Mouse (Mus musculus): ENCODE data around the gene 1700056E22Rik.
A peak's percentile ranks its signal among the peaks of the same experiment; 100 is the strongest.

The 1700056E22Rik gene

DNA sequence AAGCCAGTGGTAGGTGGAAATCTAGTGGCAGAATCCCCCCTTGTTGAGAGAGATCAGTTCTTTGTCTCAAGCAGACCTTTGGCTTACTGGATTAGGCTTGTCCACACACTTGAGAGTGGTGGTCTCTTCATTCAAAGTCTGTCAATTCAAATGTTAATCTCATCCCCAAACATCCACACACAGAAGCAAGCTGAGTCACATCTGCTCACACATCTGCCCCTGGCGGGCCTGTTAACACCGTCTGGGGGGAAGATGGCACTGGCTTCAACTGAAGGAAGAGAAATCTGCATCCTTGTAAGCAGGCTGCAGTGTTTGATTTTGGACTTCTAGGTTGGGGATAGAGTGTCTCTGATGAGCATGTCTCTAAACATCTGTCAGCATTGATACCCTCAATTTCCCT is 10.1 kb downstream of the 1700056E22Rik start:
- no peak for DNase-seq (ENCODE audit: low spot score in 2 of 2)

- no peak for DNase-seq (ENCODE audit: low spot score in 2 of 2)
These were observed 14.4 kb downstream of the 1700056E22Rik start for GRCm38 (mm10) chr1:184019722-184020107.

- no peak for DNase-seq (ENCODE audit: low spot score in 2 of 2)
These were observed 14.9 kb downstream of the 1700056E22Rik start for GRCm38 (mm10) chr1:184019042-184019721.

DNA sequence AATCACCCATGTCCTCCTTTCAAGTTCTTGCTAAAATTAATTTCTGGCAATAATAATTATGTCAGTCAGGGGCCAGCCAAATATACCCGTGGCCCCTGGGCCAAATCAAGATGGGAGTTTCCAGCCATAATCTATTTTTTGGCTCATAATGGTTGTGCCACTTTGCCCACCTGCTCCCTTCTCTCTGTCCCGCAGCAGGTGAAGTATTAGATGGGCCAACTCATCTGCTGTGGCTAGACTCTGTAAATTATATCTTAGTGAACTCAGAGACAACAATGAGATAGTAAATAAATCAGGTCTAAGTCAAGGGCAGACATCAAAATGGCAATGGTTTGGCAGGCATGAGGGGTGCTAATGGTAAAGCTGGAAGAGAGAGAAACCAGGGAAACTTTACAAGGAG is 16.5 kb downstream of the 1700056E22Rik start:
- DNase-seq (ENCODE audit: low spot score in 2 of 2), result no peak

DNA sequence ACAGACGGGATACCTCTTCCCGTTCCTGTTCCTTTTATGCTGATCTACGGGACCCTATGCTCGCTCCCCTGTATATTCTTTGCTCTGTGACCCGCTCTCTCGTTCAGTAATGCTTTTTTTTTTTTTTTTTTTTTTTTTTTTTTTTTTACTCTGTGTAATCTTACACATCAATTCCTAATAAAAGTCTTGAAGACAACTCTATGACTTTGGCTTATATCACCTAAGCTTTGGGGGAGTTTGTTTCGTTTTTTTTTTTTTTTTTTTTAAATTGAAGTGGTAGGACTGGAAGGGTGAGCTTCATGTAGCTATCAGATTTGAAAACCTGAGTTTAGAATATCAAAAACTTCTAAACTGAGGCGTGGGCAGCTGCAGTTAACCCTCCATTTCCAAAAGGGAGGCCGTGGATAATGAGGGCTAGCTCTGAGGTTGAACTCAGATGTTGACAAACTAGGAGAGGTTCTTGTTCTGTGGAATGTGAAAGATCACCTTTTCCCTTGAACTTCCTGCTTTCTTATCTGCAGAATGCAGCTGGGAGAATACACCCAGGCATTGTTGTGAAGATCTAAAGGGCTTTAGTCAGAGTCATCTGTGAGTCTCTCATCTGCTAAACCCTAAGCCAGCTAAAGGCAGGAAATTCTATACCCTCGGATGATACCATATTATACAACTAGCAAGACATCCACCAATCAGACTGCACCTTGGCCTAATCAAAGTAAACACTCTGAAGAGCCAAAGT is 17.9 kb downstream of the 1700056E22Rik start:
- no peak for DNase-seq (ENCODE audit: low spot score in 2 of 2)

GRCm38 (mm10) chr1:184014091-184014490 is 20.0 kb downstream of the 1700056E22Rik start:
- DNase-seq (ENCODE audit: low spot score in 2 of 2), result no peak

- no peak for DNase-seq (ENCODE audit: low spot score in 2 of 2)
These were observed 21.0 kb downstream of the 1700056E22Rik start, which contains the start of gene Dusp10 for GRCm38 (mm10) chr1:184013106-184013505. Gene Dusp10, plus strand, starts transcription at chr1:184013302.

DNA sequence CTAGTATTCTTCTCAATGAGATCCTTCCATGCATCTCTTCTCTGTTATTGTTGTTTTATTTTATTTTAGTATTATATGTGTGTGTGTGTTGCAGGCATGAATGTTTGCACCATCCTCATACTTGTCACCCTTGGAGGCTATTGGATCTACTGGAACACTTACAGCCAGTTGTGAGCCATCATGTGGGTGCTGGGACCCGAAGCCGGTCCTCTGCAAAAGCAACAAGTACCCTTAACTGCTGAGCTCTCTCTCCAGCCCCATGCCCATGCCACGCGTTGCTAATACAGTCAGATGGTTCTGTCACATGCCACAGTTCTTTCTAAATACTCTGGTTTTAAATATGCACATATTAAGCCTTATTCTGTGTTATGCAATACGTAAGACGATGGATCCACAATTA is 22.8 kb downstream of the 1700056E22Rik start:
- no peak for DNase-seq (ENCODE audit: low spot score in 2 of 2)

- DNase-seq (ENCODE audit: low spot score in 2 of 2), result no peak
These were observed 28.0 kb downstream of the 1700056E22Rik start for GRCm38 (mm10) chr1:184006086-184006485.

DNA sequence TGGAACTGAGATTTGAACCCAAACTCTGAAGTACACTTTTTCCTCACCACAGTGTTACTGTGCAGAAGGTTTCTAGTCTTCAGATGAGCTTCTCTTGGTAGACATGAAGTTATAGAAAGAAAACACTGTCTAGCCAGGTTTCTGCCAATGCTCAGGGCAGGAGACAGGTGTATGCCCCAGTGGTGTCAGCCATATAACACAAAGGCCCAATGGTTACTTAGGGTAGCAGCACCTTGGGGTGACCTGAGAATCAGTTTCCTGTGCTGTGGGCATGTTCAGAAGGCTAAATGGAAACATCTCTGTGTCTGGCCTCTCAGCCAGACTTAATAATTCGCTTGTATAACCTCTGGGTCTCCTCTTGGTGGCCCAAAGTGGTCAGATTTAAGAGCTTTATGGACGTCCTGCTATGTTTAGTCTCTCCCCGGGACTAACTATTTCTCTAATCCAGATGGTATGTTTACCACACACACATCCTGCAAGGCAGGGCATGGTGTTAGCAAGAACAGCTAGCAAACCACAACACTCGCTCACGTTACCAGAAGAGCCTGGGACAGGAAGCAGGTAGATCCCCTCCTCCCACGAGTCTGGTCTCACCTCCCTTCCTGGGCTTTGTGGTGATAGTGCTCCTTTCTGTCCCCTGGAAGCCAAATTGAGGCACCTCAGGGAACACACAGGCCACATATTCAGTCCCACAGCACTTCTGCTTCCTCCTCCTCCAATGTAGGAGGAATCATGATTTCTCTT is 28.6 kb downstream of the 1700056E22Rik start:
- DNase-seq (ENCODE audit: low spot score in 2 of 2), result no peak

GRCm38 (mm10) chr1:184004311-184004710 is 29.8 kb downstream of the 1700056E22Rik start:
- no peak for DNase-seq (ENCODE audit: low spot score in 2 of 2)

DNA sequence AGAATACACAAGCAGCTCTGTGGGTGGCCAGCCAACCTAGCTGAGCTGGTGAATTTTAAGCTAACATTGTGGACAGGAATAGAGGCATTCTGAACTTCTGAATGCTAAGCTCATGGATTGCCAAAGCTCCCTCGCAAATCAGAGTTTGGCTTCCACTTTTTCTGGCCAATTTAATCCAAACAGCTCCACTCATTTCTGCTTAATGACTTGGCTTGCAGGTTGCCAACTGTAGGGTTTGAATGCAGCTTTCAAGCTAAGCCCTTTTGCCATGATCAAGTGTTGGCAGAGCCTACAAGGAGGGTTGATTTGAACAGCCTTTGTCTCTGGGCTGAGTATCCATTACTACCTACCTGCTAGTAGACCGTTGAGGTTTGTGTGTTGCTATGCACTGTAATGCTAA is 31.6 kb downstream of the 1700056E22Rik start:
- peak; percentile 6 to 13 for DNase-seq (ENCODE audit: low spot score in 2 of 2)

- DNase-seq (ENCODE audit: low spot score in 2 of 2), result no peak
These were observed 36.9 kb downstream of the 1700056E22Rik start for GRCm38 (mm10) chr1:183997207-183997606.

DNA sequence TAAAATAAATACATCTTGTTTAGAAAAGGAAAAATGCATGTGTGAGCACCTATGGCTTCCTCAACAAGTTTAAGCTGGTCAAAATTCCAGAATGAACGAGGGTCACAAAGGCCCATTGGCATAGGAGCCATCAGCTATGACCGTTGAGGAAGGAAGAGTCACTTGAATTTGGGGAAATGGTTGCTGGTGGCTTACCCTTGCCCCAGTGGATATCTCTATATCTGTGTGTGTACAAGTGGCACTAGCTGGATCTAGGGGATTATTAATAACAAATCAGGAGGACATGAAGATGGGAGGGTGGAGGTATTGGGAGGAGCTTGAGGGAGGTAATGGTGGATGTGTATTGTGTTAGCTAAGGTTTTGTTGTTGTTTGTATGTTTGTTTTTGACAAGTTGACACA is 42.2 kb downstream of the 1700056E22Rik start:
- DNase-seq (ENCODE audit: low spot score in 2 of 2), result no peak

DNA sequence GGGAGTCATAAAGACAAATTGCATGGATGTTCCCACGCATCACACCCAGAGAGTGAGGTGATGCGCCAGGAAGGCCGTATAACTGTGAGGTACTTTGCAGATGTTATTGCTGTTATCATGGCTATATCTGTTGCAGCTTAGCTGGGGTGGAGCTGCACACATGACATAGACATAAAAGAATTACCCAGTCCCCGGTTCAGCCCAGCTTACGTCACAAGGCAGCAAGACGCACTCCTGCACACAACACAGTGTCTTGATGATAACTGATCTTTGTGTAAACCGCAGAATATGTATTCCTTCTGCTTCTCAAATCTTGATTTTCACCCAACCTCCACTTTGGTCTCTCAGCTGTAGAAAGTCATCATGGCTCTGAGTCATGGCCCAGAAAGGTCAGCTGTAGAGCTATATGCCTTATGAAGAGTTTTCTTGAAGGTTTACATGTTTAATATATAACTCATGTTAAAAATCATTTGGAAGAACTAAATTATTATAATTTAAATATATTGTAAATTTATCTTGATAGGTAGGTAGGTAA is 46.3 kb downstream of the 1700056E22Rik start:
- no peak for DNase-seq (ENCODE audit: low spot score in 2 of 2)

Data from frontal cortex, postnatal 10 days (tissue).